Mouse (Mus musculus) gastrocnemius, postnatal 36 days (tissue): Measurements from ENCODE around the gene Sycp3. TPM values are rescaled to one million over a fixed set of nuclear protein-coding genes. Genes with fewer than 3 reads are reported as not detected.
"Not testable (repeated sequence)": the region's sequence is repeated elsewhere in the genome, so short reads cannot be mapped to it uniquely, and the experiment has no call there.

Experiments
- DNase-seq, 2 experiments: peaks; one replicate each; pipeline ENCODE4 v3.0.0; 2022
- intact Hi-C: fragments of 180-260 bp; cut with DNase I; formaldehyde crosslinking; loops from one replicate; pipeline ENCODE4 v1.15.1; 2025
- long read RNA-seq, 2 experiments: library from polyadenylated mRNA; stranded (forward); transcript quantifications; one replicate each; pipeline ENCODE4 v2.0.0; 2021
- total RNA-seq, 2 experiments: library from RNA; stranded (reverse); gene quantifications; 2 replicates each; pipeline ENCODE4 v1.2.3; 2021

Sycp3 gene
- total RNA-seq = not detected
- long read RNA-seq, experiment 1 = 0 reads
- long read RNA-seq, experiment 2 = 0 reads

DNA sequence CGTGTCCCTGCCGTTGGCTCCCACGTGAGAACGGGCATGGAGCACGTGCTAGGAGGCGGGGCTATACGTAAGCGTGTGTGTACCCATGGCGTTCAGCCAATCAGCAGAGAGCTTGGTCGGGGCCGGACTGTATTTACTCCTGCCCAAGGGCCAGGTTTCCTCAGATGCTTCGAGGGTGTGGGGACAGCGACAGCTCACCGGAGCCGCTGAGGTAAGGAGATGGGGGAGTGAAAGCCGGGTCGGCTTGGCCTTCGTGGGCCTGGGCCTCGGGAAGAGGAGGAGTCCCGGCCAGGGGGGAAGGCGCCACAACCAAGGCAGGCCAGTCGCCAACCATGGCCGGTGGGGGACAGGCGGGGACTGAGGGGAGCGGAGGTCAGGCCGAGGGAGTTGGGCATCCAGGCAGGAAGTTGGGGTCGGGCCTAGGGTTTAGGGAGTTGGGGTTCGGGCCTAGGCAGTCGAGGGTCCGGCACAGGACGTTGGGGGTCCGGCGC lies at the start of gene Sycp3:
Sycp3 (plus strand) TSS at position 68 of the 491 bp plus-strand sequence.
- intact Hi-C loops = no loop called here
- no peak for DNase-seq

DNA sequence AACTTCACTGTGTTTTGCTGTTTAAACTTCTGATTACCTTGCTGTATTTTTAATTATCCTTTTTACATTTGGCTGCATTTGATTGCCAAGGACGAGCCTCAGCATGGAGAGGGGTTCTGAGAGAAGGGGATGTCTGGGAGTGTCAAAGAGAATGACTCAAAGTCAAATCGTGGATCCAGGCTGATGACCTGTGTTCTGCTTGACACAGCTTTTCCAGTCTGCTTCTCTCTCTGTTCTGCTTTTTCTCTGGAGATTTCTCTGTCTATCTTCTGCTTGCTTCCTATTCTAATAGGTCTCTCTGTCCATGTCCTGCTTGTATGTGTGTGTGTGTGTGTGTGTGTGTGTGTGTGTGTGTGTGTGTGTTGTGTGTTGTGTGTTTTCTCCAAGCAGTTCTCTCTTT lies 49.6 kb upstream of the Sycp3 start:
- intact Hi-C loops = no loop called here
- no peak for DNase-seq

DNA sequence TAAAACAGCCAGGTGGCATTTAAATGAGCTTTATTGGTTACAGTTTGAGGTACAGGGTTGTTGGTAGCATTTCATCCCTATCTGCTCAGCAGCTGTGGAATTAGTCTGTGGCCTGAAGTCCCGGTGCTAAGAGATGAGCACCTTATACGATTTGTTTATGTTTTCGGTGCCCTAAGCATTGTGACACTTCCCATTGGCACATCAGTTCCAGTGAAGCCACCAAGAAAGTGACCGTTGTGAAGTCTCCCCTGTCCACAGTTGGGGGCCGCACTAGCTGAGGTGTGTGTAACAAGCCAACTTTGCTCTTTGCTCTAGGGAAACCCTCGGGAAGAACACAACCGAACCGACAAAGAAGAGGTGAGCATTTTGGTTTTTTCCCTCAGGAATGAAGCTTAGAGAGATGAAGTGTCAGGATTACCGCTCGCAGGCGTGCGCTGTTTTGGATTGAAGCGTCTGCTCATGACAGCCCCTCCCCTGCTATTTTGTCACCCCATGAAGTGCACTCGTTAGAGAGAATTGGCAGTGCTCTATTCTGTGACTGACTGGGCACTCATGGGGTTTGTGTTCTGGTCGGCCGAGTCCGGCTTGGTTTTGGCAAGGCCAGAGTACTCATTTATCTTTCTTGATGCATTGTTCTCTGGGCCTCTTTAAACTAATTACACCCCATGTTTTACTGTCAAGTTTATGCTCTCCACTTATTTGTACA lies 46.9 kb upstream of the Sycp3 start:
- intact Hi-C loops = no loop called here

DNA sequence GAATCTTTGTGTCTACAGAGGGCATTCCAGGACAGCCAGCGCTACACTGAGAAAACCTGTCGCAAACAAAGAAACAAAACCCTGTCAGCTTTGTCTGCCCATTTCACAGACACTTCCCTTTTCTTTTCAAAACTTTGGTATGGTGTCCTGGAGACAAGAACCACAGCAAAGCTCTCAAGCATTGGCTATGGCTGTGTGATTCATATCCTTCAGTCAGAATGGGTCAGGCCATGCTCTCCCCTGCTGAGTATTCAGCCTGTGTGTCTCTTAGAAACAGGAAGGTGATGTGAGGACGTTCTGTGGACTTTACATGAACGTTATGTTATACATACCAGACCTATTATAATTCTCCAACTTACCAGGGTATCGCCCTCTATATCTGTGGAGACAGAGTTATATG lies 41.7 kb upstream of the Sycp3 start:
- intact Hi-C loops = no loop called here
- DNase-seq = no peak

More for the DNA sequence above, 46.9 kb upstream of the Sycp3 start:
- no peak for DNase-seq

DNA sequence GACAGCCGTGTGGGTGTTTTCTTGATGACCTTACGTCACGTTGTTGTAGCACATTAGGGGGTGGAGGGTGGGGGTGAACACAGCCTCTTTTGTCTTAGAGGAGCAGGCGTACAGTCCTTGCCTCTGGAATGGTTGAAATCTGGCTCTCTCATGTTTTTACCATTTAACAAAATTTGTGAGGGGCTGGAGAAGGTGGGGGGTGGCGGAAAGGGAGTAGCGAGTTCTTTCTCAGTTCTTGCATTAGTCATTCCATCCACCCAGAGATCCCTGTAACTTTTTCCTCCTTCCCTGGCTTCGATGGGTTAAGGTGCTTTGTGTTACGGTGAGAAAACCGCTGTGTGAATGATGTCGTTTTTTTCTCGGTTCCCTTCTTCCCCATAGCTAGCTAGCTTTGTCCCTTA lies 39.2 kb upstream of the Sycp3 start:
- no peak for DNase-seq
- intact Hi-C loops = no loop called here

DNA sequence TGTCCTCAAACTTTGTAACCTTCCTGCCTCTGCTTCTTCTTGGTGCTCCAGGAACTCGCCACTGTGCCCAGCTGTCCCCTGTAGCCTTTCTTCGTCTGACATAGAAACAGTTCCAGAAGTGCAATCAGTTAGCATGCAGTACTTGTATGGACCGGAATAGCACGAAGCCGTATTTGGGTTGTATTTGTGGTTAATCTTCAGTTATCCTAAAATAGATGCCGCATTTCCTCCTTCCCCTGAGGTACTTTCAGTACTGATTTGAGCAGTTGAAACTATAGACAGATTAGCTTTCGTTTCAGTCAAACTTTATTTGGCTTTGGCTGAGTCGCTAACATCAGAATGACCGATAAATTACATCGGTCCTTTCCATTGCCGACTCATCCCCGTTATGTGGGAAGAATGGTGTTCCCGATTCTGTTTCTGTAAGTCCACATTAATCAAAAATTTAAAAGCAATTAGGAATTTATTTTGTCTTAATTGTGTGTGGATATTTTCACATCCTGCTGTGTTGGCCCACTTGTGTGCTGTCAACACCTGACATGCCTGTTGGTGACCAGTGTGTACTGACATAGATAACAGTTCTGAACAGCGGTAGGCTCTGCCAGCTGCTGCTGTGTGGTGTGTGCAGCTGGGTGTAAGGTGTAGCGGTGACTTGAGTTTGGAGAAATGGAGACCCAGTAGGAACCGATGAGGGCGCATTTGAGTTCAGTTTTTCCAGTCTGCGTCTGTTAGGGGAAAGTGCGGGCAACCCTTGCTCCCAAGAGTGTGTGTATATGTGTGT lies 38.5 kb upstream of the Sycp3 start:
- intact Hi-C loops = no loop called here
- no peak for DNase-seq

DNA sequence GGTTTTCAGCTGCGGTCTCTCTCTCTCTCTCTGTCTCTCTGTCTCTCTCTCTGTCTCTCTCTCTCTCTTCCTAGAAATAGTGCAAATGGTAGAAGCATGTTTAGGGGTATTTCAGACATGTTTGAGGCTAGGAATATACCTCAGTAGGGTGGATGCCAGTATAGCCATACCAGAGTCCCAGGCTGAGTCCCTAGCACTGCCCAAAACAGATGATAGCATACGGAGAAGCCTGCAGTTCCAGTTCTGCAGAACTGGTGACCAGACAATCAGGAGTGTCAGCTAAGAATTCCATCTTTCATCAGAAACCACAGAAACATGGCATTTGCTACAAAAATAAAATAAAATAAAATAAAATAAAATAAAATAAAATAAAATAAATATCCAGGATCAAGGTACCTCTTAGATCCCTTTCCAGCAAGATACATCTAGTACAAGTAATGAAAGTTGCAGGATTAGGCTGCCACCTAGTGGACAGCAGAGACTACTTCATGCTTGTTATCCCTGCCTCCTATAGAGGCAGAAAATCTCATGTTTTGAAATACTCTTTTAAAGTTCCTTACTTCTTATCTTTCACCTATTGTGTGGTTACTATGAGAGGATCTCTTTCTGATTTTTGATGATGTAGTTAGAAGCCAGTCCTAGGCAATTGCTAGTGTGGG lies 33.1 kb upstream of the Sycp3 start:
- intact Hi-C loops = loop anchor here (1.0 kb wide), 1 partner anchor 47 kb away; the partner anchor contains the start of genes Dram1 and Gnptab
- peak in 1 of 2 experiments; percentile 36 for DNase-seq

DNA sequence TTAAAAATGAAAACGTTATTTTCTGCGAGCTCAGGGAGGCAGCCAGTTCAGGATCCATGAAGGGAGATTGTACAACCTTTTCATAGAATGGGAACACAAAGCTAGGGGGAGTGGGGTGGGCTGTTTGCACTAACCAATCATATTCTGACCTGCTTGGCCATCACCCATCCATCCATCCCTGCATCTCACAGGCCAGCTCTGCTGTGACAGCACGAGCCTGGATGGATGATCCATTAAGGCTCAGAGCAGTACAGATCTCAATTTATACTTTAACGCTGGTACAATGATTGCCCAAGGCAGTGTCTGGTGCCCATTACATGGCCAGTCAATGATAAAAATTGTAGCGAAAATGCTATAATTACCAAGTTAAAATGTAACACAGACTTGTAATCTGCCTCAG lies 32.5 kb upstream of the Sycp3 start:
- DNase-seq = no peak
- intact Hi-C loops = loop anchor here (1.0 kb wide), 1 partner anchor 48 kb away; the partner anchor contains the start of genes Dram1 and Gnptab

DNA sequence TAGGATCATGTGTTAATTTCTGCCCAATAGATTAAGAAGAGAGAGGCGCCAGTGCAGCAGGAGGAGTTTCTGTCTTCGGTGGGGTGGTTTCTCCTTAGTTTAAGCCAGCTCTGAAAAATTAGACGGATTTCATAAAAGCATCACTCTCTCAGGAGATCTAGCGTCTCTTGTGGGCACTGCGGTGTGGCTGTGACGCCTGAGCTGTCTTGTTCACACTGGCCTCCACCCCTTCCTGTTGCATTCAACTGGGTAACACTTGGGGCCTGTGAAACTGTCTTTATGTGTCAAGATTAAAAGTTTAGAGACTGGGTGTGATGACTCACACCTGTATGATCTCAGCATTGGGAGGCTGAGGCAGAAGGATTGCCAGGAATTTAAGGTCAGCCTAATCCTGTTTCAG lies 31.4 kb upstream of the Sycp3 start:
- intact Hi-C loops = no loop called here

DNA sequence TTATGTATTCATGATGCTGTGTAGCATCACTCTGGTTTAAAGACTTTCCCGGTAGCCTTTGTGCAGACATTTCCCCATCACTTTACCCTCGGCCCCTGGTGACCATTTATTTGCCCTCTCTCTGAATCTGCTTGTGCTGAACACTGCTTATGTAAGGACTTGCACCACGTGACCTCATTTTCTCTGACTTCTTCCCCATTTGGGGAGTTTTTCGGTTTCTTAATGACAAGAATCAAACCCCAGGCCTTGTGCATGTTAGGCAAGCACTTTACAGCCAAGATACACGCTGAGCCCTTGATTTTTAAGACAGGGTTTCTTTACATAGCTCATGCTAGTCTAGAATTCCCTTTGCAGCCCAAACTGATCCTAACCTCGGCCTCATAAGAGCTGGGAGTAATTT lies 18.1 kb upstream of the Sycp3 start:
- intact Hi-C loops = no loop called here
- no peak for DNase-seq

More for the DNA sequence above, 31.4 kb upstream of the Sycp3 start:
- no peak for DNase-seq

DNA sequence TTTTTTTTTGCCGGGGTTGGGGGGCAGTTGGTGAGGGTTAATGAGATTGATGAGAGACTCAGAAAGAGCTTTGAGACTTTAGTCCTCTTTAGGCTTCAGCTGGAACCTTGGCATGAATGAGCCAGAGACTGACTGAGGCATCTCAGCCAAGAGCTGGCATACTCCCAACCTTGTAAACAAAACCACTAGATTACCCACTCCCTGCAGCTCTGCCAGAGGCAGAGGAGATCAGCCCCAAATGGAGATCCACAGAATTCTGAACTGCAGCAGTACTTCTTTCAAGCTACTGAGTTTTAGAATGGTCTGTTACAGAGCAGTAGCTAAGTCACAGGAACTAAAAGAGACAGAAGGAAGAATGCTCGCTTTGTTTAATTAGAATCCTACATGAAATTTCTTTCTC lies 8.1 kb upstream of the Sycp3 start:
- DNase-seq = peak in 1 of 2 experiments; percentile 21
- intact Hi-C loops = no loop called here

DNA sequence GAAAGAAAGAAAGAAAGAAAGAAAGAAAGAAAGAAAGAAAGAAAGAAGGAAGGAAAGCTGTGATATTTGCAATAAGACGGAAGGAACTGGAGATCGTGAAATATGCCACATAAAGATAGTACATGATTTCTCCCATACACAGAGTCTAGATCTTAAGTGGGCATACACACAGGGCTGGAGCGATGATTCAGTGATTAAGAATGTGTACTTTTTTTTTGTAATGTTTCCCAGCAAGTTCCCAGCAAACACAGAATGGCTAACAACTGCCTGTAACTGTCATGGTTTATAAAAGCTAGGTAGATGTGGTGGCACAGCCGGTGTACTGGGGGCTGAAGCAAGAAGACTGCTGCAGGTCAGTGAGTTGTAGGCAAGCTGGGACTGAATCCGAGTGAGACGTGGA lies 7.4 kb upstream of the Sycp3 start:
- intact Hi-C loops = no loop called here
- no peak for DNase-seq

DNA sequence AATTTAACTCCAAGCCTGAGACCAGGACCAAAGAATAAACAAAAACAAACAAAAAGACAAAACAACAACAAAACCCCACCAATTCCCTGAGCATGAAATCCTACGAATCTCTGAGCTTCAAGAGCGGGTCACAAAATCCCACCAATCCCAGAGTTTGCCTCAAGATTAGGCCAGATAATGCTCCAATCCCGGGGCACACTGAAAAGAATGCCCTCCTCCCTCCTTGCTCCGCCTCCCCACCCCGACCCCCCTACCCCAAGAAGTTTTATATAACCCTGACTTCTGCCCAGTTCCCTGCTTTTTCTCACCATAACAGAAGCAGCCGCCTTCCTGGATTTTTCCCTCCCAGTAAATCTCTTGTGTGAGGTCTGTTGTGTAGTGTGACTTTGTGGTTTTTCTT lies 1.6 kb upstream of the Sycp3 start:
- no peak for DNase-seq
- intact Hi-C loops = no loop called here

DNA sequence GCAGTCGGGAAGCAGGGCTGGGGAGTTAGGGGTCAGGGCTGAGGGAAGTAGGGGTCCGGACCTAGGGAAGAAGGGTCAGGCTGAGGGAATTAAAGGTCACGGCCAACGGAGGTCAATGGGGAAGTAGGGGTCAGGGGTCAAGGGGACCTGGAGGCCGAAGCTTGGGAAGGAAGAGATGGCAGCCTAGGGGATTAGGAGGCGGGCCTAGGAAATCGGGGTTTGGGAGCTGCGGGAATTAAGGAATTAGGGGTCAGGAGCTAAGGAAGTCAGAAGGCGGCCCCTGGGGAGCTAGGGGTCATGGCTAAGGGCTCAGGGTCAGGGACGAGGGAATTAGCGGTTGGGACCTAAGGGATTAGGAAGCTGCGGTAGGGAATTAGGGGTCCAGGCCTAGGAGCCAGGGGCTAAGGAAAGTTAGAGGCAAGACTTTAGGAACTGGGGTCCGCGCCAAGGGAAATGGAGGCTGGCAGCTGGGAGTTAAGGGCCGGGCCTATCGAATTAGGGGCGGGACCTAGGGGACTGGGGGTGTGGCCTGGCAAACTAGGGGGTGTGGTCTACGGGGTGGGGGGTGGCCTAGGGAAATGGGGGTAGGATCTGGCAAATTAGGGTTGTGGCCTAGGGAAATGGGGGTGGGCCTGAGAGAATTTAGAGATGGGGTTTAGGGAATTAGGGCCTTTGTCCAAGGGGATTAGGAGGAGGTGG lies 902 bp downstream of the Sycp3 start:
- DNase-seq = no peak
- intact Hi-C loops = no loop called here

DNA sequence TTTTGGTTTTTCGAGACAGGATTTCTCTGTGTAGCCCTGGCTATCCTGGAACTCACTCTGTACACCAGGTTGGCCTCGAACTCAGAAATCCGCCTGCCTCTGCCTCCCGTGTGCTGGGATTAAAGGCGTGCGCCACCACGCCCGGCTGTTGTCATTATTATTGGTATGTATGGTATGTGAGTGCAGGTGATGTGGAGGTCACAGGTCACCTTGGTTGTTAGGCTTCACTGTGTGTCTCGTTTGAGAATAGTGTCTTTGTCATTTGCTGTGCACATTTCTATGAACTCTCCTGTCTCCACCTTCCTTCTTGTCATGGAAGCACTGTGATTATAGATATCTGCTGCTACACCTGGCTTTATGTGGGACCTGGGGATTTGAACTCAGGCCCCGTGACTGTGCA lies 23.5 kb downstream of the Sycp3 start:
- DNase-seq, intact Hi-C loops: not testable (repeated sequence)

DNA sequence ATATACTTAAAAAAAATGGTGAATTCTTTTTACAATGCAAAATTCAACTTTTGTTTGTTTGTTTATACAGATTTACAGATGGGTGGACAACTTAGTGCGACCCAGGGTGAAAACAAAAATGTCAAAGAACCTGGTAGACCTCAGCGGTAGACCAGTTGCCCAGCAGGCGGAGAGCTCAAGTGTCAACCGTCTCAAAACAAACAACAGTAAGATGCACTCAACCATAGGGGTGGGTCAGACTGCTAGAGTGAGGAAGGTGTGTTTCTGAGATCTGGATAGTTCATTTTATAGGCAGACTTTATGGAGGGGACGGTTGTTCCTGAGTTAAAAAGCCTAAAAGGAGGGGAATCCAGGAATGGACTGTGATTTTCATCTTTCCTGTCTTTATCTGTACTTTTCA lies 29.3 kb downstream of the Sycp3 start:
- intact Hi-C loops = no loop called here
- DNase-seq = no peak

DNA sequence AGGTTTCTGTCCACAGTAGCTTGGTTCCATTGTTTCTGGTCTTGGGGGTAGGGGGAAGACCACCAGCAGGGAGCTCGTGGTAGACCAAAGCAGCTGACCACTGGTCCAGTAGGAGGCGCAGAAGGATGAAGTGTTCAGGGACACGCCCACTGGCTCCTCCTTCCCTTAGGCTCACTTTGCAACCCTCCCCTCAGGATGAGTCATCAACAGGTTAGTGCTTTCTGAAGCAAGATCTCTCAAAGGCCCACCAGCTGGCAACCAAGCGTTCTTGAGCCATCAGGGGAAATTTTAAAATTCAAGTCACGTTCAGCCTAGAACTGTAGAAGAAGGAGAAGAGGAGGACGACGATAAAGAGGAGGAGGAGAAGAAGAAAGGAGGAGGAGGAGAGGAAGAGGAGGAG lies 32.3 kb downstream of the Sycp3 start:
- no peak for DNase-seq
- intact Hi-C loops = no loop called here

DNA sequence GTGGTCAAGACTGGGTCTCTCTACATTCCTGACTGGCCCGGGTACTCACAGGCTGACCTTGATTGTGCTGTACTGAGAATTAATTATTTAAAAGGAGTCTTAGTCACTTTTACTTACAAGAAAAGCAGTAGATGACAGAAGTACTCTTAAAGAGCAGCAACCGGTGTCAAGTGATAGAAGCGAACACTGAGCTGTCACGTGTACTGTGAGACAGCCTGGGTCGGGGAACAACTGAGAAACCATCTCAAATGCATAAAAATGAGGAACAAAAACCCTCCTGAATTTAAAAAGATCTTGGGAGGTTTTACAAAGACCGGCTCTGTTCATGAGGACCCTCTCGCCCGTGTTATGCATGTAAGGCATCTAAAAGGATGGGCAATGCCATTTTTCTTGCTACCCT lies 33.3 kb downstream of the Sycp3 start:
- intact Hi-C loops = no loop called here
- DNase-seq = no peak

DNA sequence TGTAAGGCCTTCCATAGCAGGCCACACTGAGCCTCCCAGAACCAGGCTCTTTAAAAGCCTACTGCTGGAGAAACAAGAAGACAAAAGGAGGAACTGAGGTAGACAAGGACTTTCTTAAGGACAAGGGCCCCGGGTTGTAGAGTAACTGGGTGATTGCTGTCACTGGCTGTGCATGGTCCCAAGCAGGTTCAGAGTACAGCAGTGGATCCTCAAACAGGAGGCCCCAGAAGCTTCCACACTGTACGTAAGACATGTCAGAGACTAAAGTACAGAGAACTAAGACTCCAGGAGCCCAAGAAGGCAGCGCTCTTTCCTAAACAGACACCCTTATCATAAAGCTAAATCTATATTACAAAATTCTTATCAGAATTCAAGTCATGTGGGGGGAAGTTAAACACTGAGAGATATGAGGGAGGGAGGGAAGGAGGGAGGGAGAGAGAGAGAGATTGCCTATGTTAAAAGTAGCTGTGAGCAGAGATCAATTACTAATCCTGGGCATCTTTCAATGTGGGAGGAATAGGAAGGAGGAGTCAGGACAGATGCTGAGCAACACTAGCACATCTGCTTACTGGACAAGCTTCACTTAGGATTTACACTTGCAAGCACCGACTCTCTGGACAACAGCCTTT lies 35.7 kb downstream of the Sycp3 start:
- intact Hi-C loops = no loop called here
- no peak for DNase-seq
